Mouse (Mus musculus) stomach, embryonic 16.5 days (tissue): Measurements from ENCODE around the gene Slc27a3. TPM values are rescaled to one million over a fixed set of nuclear protein-coding genes. Genes with fewer than 3 reads are reported as not detected.

ENCODE experiments used
- ATAC-seq: fragments of 200-750 bp; cut with Nextera tagmentation; 2 replicates; pipeline ENCODE4 v1.8.0; 2017; ENCODE audit warnings: moderate number of reproducible peaks, moderate TSS enrichment; ENCODE audit not compliant: insufficient read depth, low FRiP score
- H3K27ac ChIP-seq: fragments of 300-500 bp; sonication (generic); 2 replicates; pipeline ENCODE4 v1.5.1; 2014; ENCODE audit warnings: low read length
- H3K27me3 ChIP-seq: fragments of 300-500 bp; sonication (generic); 2 replicates; pipeline ENCODE4 v1.6.1; 2014; ENCODE audit warnings: low read length, control low read depth, mixed read lengths; ENCODE audit not compliant: control insufficient read depth, insufficient read depth
- H3K36me3 ChIP-seq: fragments of 300-500 bp; sonication (generic); 2 replicates; pipeline ENCODE4 v1.6.1; 2014; ENCODE audit warnings: low read length; ENCODE audit not compliant: control insufficient read depth, insufficient read depth
- H3K4me1 ChIP-seq: fragments of 300-500 bp; sonication (generic); 2 replicates; pipeline ENCODE4 v1.6.1; 2014; ENCODE audit warnings: low read length, control low read depth, mixed read lengths; ENCODE audit not compliant: control insufficient read depth, insufficient read depth
- H3K4me2 ChIP-seq: fragments of 300-500 bp; sonication (generic); 2 replicates; pipeline ENCODE4 v1.6.1; 2014; ENCODE audit warnings: low read depth, low read length, mixed read lengths
- H3K4me3 ChIP-seq: fragments of 300-500 bp; sonication (generic); replicated peaks from 2 replicates; pipeline ENCODE4 v1.5.1; 2014; ENCODE audit warnings: mild to moderate bottlenecking, low read length
- H3K9ac ChIP-seq: fragments of 300-500 bp; sonication (generic); 2 replicates; pipeline ENCODE4 v1.6.1; 2014; ENCODE audit warnings: low read length
- H3K9me3 ChIP-seq: fragments of 300-500 bp; sonication (generic); replicated peaks from 2 replicates; pipeline ENCODE4 v1.6.1; 2016; ENCODE audit warnings: low read length, control low read depth; ENCODE audit not compliant: control insufficient read depth
- WGBS: fragments of 180-500 bp; shearing (Covaris S2); extraction: QIAGEN DNeasy Blood & Tissue Kit; methylation state at CpG from one replicate; pipeline ENCODE4 v1.1.7; 2014; 5-methylcytosine and 5-hydroxymethylcytosine counted together
- polyA plus RNA-seq: library from polyadenylated mRNA; unstranded; fragments of >200 nt; fragmentation: Nextera tagmentation; extraction: Ambion mirVana; gene quantifications from 2 replicates; pipeline ENCODE4 v1.2.1, GENCODE M21; 2015

The Slc27a3 gene
- polyA plus RNA-seq, 1 experiment from 2014 or later: 10.1 TPM

DNA sequence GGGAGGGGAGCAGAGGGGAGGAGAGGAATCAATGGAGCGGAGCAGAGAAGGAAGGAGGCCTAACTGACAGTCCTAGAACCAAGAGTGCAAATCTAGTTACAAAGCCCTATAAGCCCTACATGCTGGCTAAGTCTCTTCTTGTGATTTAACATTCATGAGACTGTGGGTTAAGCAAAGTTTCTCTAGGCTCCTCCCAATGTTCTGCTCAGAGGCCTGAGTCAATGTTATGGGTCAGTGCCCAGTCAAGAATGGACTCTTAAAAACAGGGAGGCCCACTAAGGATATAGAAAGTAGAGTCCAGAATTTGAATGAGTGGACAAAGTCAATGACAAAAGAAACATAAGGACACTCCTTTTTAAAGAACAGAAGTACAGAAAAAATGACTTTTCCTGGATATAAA lies 37.8 kb upstream of the Slc27a3 start:
- Histone ChIP-seq H3K9me3 (no peaks in the 10 kb centered on the region), H3K4me1 (peaks cover 23% of the 10 kb centered on the region), H3K27me3 (no peaks in the 10 kb centered on the region), H3K36me3 (no peaks in the 10 kb centered on the region), H3K9ac (no peak overlapping the region), H3K27ac (no peak overlapping the region), H3K4me2 (no peak overlapping the region), H3K4me3 (no peak overlapping the region)
- 75% methylated on average over 1 of the region's 1 CpGs for WGBS
- no peak for ATAC-seq

DNA sequence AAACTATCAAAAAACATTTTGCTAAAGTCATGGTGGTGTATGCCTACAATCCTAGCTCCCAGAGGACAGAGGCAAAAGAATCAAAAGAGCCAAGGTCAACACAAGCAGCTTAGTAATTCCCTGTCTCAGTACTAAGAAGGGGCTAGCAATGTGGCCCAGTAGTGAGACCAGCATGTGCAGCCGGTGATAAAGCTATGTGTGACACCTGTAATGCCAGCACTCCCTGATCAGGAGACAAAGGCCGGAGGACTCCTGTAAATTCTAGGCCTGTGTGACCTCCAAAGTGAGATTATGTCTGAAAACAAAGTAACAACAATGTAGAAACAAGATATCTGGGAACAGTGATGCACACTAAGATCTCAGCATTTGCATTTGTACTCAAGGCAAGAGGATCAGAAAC lies 35.8 kb upstream of the Slc27a3 start:
- no peak for ATAC-seq
- H3K27me3 ChIP-seq: no peaks in the 10 kb centered on the region

DNA sequence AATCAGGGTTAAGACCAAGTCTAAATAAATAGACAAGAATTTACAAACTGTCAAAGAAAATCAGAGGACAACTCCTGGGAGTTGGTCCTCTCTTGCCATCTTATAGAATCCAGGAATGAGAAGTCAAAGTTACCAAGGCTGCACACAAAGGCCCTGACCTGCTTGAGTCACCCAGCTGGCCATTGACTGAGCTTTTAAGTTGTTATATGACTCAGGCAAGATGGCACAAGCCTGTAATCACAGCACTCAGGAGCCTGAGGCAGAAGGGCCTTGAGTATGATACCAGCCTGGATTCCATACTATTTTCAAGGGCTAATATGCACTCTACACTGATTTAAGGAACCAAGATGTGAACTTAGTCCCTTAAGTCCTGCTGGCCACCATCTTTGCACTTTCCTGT lies 33.8 kb upstream of the Slc27a3 start:
- H3K36me3 ChIP-seq: peaks cover 8% of the 10 kb centered on the region; the same call in 1 of the 2 replicates
- H3K27ac ChIP-seq: no peak overlapping the region
- no peaks in the 10 kb centered on the region for H3K9me3 ChIP-seq
- no peak overlapping the region for H3K4me3 ChIP-seq
- no peak for ATAC-seq
- no peak overlapping the region for H3K9ac ChIP-seq
- no peaks in the 10 kb centered on the region for H3K4me1 ChIP-seq
- no peak overlapping the region for H3K4me2 ChIP-seq
- no peaks in the 10 kb centered on the region for H3K27me3 ChIP-seq

More for the DNA sequence above, 35.8 kb upstream of the Slc27a3 start:
- H3K9me3 ChIP-seq: no peaks in the 10 kb centered on the region
- H3K4me3 ChIP-seq: no peak overlapping the region
- H3K4me2 ChIP-seq: no peak overlapping the region
- WGBS: 85% methylated on average over 2 of the region's 2 CpGs
- H3K9ac ChIP-seq: no peak overlapping the region
- peaks cover 4% of the 10 kb centered on the region; the same call in 1 of the 2 replicates for H3K36me3 ChIP-seq
- H3K27ac ChIP-seq: no peak overlapping the region
- 0 out of 2 replicates have a peak, but pooled peaks cover 6% of the 10 kb centered on the region for H3K4me1 ChIP-seq

DNA sequence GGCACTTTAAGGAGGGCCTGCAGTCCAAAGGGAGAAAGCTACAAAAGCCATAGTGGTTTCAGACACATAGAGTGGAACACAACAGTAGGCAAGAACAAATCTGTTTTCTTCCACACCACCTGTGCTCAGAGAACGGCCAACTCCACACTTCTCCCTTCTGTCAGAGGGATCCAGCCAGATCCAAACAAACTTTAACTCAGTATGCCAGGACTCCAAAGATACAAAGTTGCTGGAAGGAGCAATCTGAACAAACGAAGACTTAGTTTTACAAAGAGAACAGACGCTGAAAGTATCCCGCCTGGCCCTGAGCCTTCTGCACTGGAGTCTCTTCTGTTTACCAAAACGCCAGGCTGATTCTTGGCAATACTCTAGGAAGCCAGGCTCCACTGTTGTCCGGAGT lies 31.0 kb upstream of the Slc27a3 start:
- no peak overlapping the region for H3K4me3 ChIP-seq
- no peak overlapping the region for H3K9ac ChIP-seq
- H3K27ac ChIP-seq: no peak overlapping the region
- H3K9me3 ChIP-seq: no peaks in the 10 kb centered on the region
- no peaks in the 10 kb centered on the region for H3K27me3 ChIP-seq
- H3K4me1 ChIP-seq: no peaks in the 10 kb centered on the region
- H3K36me3 ChIP-seq: peaks cover 8% of the 10 kb centered on the region; the same call in 1 of the 2 replicates
- WGBS: 77% methylated on average over 6 of the region's 6 CpGs
- no peak overlapping the region for H3K4me2 ChIP-seq
- no peak for ATAC-seq

DNA sequence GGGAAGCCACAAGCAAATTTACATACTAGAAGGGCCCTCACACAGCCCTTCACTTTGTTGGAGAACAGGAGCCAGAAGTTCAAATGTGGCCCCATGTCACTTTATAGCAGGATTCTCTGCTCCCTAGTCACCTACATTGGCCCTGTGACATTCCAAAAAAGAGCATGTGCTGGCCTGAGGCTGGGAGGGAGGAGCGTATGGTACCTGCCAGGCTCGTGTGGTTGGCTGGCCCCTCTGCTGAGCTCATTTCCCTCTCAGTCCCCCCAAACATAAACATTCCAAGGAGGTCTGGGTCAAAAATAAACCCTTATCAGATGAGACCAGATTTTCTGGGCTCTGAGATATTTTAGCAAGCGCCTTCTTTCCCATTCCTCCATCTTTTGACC lies 23.3 kb upstream of the Slc27a3 start:
- 58% methylated on average over 3 of the region's 3 CpGs for WGBS
- no peaks in the 10 kb centered on the region for H3K4me1 ChIP-seq
- no peak overlapping the region for H3K9ac ChIP-seq
- H3K27me3 ChIP-seq: no peaks in the 10 kb centered on the region
- peaks cover 4% of the 10 kb centered on the region; the same call in 1 of the 2 replicates for H3K36me3 ChIP-seq
- ATAC-seq: peak; percentile 25; the same call in 1 of the 2 replicates
- H3K9me3 ChIP-seq: no peaks in the 10 kb centered on the region
- H3K4me3 ChIP-seq: no peak overlapping the region
- no peak overlapping the region for H3K27ac ChIP-seq
- no peak overlapping the region for H3K4me2 ChIP-seq

DNA sequence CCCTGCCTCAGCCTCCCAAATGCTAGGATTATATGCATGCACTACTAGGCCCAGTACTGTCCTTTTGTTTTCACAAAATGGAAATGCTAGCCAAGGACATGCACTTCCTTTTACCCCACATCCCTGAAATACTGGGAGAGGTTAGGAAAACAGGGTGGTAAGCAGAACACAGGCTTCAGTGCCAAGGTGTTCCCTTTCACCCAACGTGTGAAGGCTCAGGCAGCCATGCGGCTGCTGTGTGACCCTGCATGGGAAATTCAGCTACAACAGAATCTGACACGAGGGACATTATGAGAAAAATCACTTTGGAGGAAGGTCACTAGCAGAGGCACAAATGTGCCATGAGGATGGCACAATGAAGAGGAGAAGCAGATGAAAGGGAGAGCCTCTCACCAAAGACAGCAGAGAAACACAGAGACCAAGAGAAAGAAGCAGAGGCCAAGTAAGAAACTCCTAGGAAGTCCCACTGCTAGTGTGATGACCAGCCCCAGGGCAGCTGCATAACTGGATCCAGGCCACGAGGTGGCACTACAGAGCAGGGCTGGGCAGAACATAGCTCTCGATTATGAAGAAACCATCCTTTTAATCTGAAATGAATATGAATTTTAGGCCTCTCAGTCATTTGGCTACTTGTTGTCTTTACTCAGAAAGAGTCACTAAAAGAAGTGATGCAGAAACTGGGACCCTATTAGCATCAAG lies 22.7 kb upstream of the Slc27a3 start:
- Histone ChIP-seq H3K27me3 (no peaks in the 10 kb centered on the region), H3K4me2 (no peak overlapping the region), H3K4me3 (no peak overlapping the region), H3K9me3 (no peaks in the 10 kb centered on the region), H3K9ac (no peak overlapping the region), H3K4me1 (no peaks in the 10 kb centered on the region), H3K27ac (no peak overlapping the region), H3K36me3 (peaks cover 5% of the 10 kb centered on the region; the same call in 1 of the 2 replicates)
- 44% methylated on average over 5 of the region's 5 CpGs for WGBS
- ATAC-seq: peak; percentile 47; the same call in 1 of the 2 replicates

DNA sequence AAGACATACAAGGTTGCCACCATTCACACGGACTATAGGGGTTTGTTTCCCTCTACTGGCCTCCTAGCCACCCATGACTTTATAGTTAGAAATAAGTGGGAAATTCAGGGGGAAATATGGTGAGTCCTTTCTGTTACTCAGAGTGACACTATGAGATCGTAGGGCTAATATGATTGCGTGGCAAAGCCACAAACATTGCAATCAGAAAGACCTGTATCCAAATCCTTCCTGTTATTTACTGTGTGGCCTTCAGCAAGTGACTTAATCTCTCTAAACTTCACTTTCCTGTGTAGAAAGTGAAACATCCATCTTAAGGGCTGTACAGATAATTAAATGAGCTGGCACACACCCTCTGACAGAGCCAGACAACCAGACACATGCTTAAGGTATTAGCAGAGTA lies 19.0 kb upstream of the Slc27a3 start:
- H3K36me3 ChIP-seq: peaks cover 19% of the 10 kb centered on the region; the same call in 1 of the 2 replicates
- no peak overlapping the region for H3K9ac ChIP-seq
- no peak overlapping the region for H3K4me2 ChIP-seq
- H3K27me3 ChIP-seq: no peaks in the 10 kb centered on the region
- no peaks in the 10 kb centered on the region for H3K4me1 ChIP-seq
- no peak for ATAC-seq
- no peaks in the 10 kb centered on the region for H3K9me3 ChIP-seq
- H3K4me3 ChIP-seq: no peak overlapping the region
- 89% methylated on average over 3 of the region's 3 CpGs for WGBS
- no peak overlapping the region for H3K27ac ChIP-seq

DNA sequence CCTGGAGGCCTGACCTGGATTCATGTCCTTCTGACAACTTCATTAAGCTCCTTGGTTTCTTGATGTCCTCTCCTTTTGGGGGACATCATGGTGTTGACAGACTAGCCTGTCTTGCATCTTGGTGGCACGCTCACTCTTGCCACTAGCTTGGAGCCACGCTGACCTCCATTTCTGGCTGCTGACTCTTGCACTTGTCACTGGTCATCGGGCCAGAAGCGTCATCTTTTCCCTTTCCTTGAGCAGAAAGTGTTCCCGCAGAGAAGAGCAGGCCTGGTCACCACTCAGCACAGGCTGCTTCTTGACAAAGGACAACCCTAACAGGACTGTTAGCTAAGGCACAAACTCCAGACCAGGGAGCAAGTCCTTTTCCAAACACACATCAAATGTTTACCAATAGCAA lies 16.7 kb upstream of the Slc27a3 start:
- no peak for ATAC-seq
- 98% methylated on average over 5 of the region's 5 CpGs for WGBS
- H3K9ac ChIP-seq: no peak overlapping the region
- H3K9me3 ChIP-seq: no peaks in the 10 kb centered on the region
- H3K27ac ChIP-seq: no peak overlapping the region
- no peak overlapping the region for H3K4me3 ChIP-seq
- no peaks in the 10 kb centered on the region for H3K27me3 ChIP-seq
- no peak overlapping the region for H3K4me2 ChIP-seq
- H3K36me3 ChIP-seq: peaks cover 24% of the 10 kb centered on the region
- no peaks in the 10 kb centered on the region for H3K4me1 ChIP-seq

DNA sequence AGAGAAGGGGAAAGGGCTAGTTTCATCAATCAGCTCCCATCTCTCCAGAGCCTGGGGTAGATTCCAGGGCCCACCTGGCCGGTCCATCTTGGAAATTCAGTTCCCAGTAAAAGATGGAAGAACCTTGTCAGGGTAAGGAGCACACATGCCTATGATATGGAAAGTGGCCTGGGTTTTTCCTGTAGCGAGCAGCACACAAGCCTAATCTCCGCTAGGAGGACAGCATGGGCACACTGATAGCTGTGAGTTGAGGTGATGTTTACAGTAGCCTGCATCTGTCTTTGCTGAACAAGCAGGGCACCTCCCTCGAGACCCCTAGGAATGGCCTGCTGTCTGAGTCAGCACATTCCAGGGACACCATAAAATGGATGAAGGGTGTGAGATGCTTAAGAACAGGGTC lies 14.9 kb upstream of the Slc27a3 start:
- H3K4me3 ChIP-seq: no peak overlapping the region
- 62% methylated on average over 4 of the region's 4 CpGs for WGBS
- peaks cover 36% of the 10 kb centered on the region for H3K36me3 ChIP-seq
- no peaks in the 10 kb centered on the region for H3K4me1 ChIP-seq
- H3K9me3 ChIP-seq: no peaks in the 10 kb centered on the region
- no peak for ATAC-seq
- no peak overlapping the region for H3K9ac ChIP-seq
- no peaks in the 10 kb centered on the region for H3K27me3 ChIP-seq
- no peak overlapping the region for H3K27ac ChIP-seq
- no peak overlapping the region for H3K4me2 ChIP-seq
